Mouse (Mus musculus) MEL (cell line): ENCODE results near the gene Limk2.

Experiments
- CTCF ChIP-seq, 3 experiments: IDR thresholded peaks in 2 of 3; conservative IDR thresholded peaks in 1 of 3; 2 replicates each; pipeline ENCODE4 v1.5.1; 2011 to 2012; ENCODE audit warnings: low read length in 3 of 3, low read depth in 2 of 3, mild to moderate bottlenecking in 2 of 3, improper control_type of control experiment in 1 of 3, inconsistent platforms in 1 of 3, mixed read lengths in 1 of 3, moderate library complexity in 1 of 3; ENCODE audit not compliant: control insufficient read depth in 1 of 3, insufficient read depth in 1 of 3, poor library complexity in 1 of 3, severe bottlenecking in 1 of 3
- MAFK ChIP-seq: IDR thresholded peaks from 2 replicates; pipeline ENCODE4 v1.6.1; 2011; ENCODE audit warnings: low read depth, mild to moderate bottlenecking, low read length, improper control_type of control experiment, borderline replicate concordance
- POLR2A ChIP-seq, 2 experiments: IDR thresholded peaks; 2 replicates each; pipeline ENCODE4 v1.6.1; 2011 to 2012; ENCODE audit warnings: low read length in 2 of 2, mild to moderate bottlenecking in 2 of 2, control low read depth in 1 of 2, improper control_type of control experiment in 1 of 2, low read depth in 1 of 2, moderate library complexity in 1 of 2; ENCODE audit not compliant: control insufficient read depth in 1 of 2, insufficient read depth in 1 of 2, poor library complexity in 1 of 2
- TBP ChIP-seq: IDR thresholded peaks from 2 replicates; pipeline ENCODE4 v1.8.0; 2011; ENCODE audit warnings: low read depth, low read length, improper control_type of control experiment

- TF ChIP-seq POLR2A (IDR thresholded peaks at IDR 0.05; ENCODE audit: control insufficient read depth in 1 of 2, insufficient read depth in 1 of 2, low read depth in 1 of 2, low read length in 2 of 2, poor library complexity in 1 of 2) (no peak), CTCF (IDR thresholded peaks at IDR 0.05 in 2 of 3, conservative IDR thresholded peaks at IDR 0.05 in 1 of 3; ENCODE audit: control insufficient read depth in 1 of 3, insufficient read depth in 1 of 3, low read depth in 2 of 3, low read length in 3 of 3, poor library complexity in 1 of 3, severe bottlenecking in 1 of 3) (no peak), MAFK (no peak), TBP (no peak)
These were observed 12.9 kb downstream of the Limk2 start for GRCm38 (mm10) chr11:3396091-3396490.
